Mouse (Mus musculus): ENCODE measurements around the gene Ppp1r9b. TPM values are rescaled to one million over a fixed set of nuclear protein-coding genes. Genes with fewer than 3 reads are reported as not detected.

The Ppp1r9b gene
- polyA plus RNA-seq, 1 experiment from 2014 or later, result 14.3 TPM

- Histone ChIP-seq H3K4me1 (ENCODE audit: insufficient read depth) (peaks cover 7% of the 10 kb centered on the region; the same call in 1 of the 2 replicates), H3K4me2 (no peak overlapping the region), H3K9ac (no peak overlapping the region), H3K4me3 (ENCODE audit: low read depth, low read length) (no peak overlapping the region), H3K36me3 (ENCODE audit: insufficient read depth) (peaks cover 14% of the 10 kb centered on the region; the same call in 1 of the 2 replicates), H3K9me3 (ENCODE audit: low read depth, low read length) (no peaks in the 10 kb centered on the region), H3K27ac (ENCODE audit: low read depth) (no peak overlapping the region), H3K27me3 (ENCODE audit: insufficient read depth, low read length) (no peaks in the 10 kb centered on the region)
- 49% methylated on average over 7 of the region's 7 CpGs for WGBS
- ATAC-seq (ENCODE audit: insufficient read depth), result no peak
- TF ChIP-seq CTCF (IDR thresholded peaks at IDR 0.05; ENCODE audit: low read depth), result no peak
- DNase-seq, result no peak
These were observed 52.8 kb downstream of the Ppp1r9b start for GRCm38 (mm10) chr11:95043608-95044007.

- H3K27me3 ChIP-seq (ENCODE audit: insufficient read depth, low read length), result no peaks in the 10 kb centered on the region
- 44% methylated on average over 13 of the region's 13 CpGs for WGBS
- H3K9me3 ChIP-seq (ENCODE audit: low read depth, low read length), result no peaks in the 10 kb centered on the region
- no peak for TF ChIP-seq CTCF (IDR thresholded peaks at IDR 0.05; ENCODE audit: low read depth)
- no peak overlapping the region for H3K27ac ChIP-seq (ENCODE audit: low read depth)
- H3K4me2 ChIP-seq, result no peak overlapping the region
- peaks cover 7% of the 10 kb centered on the region; the same call in 1 of the 2 replicates for H3K4me1 ChIP-seq (ENCODE audit: insufficient read depth)
- DNase-seq, result no peak
- H3K9ac ChIP-seq, result no peak overlapping the region
- H3K4me3 ChIP-seq (ENCODE audit: low read depth, low read length), result no peak overlapping the region
- peaks cover 12% of the 10 kb centered on the region; the same call in 1 of the 2 replicates for H3K36me3 ChIP-seq (ENCODE audit: insufficient read depth)
- ATAC-seq (ENCODE audit: insufficient read depth), result no peak
These were observed 53.5 kb downstream of the Ppp1r9b start for GRCm38 (mm10) chr11:95044185-95044870.

DNA sequence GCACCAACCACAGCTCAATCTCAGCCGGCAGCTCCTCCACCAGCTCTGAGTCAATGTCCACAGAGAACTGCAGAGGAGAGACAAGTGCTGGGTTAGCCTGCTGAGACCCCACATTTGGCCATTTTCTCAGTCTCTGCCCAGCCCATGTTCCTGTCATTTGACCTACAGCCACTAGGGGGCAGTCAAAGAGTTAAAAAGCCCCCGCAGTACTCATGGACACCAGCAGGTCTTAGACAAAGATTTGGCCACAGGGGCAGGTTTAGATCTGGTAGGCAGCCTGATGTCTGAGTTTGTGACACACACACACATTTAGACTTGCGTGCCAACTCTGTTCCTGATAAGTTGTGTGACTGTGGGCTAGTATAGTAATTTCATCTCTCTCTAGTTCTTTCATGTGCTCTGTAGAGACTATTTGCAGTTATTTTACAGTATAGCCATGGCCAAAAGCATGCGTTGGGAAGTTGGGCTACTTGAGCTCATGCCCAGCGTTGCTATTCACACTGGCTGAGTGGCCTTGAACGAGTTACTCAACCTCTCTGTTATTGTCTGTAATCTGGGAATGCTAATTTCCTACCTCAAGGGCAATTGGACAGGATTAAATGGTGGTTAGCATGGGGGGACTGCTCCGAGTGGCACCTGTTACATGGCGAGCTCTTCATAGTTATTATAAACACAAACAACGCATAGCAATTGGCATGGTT, 56.3 kb downstream of the Ppp1r9b start:
- Histone ChIP-seq H3K36me3 (ENCODE audit: insufficient read depth) (peaks cover 22% of the 10 kb centered on the region; the same call in 1 of the 2 replicates), H3K4me1 (ENCODE audit: insufficient read depth) (no peaks in the 10 kb centered on the region), H3K4me2 (no peak overlapping the region), H3K27me3 (ENCODE audit: insufficient read depth, low read length) (no peaks in the 10 kb centered on the region), H3K27ac (ENCODE audit: low read depth) (no peak overlapping the region), H3K9me3 (ENCODE audit: low read depth, low read length) (no peaks in the 10 kb centered on the region), H3K9ac (no peak overlapping the region), H3K4me3 (ENCODE audit: low read depth, low read length) (no peak overlapping the region)
- DNase-seq, result peak; percentile 89
- TF ChIP-seq CTCF (IDR thresholded peaks at IDR 0.05; ENCODE audit: low read depth), result peak; percentile 98
- WGBS, result 52% methylated on average over 9 of the region's 9 CpGs
- peak; percentile 70 for ATAC-seq (ENCODE audit: insufficient read depth)

GRCm38 (mm10) chr11:95053062-95053461, 62.2 kb downstream of the Ppp1r9b start:
- Histone ChIP-seq H3K4me3 (ENCODE audit: low read depth, low read length) (no peak overlapping the region), H3K36me3 (ENCODE audit: insufficient read depth) (peaks cover 35% of the 10 kb centered on the region), H3K9me3 (ENCODE audit: low read depth, low read length) (no peaks in the 10 kb centered on the region), H3K27ac (ENCODE audit: low read depth) (no peak overlapping the region), H3K27me3 (ENCODE audit: insufficient read depth, low read length) (no peaks in the 10 kb centered on the region), H3K4me2 (no peak overlapping the region), H3K4me1 (ENCODE audit: insufficient read depth) (no peaks in the 10 kb centered on the region), H3K9ac (no peak overlapping the region)
- no peak for DNase-seq
- ATAC-seq (ENCODE audit: insufficient read depth), result no peak
- 61% methylated on average over 9 of the region's 9 CpGs for WGBS
- no peak for TF ChIP-seq CTCF (IDR thresholded peaks at IDR 0.05; ENCODE audit: low read depth)

Other genes starting within 250 kb of the Ppp1r9b start
- 0.20 and 0.21 TPM in 2 replicates for gene Cdc34b, start 249.3 kb upstream of the Ppp1r9b start, polyA plus RNA-seq (2014; fragmentation: Nextera tagmentation; extraction: Ambion mirVana)
- gene Tmem92, start 208.3 kb upstream of the Ppp1r9b start, polyA plus RNA-seq (2014; fragmentation: Nextera tagmentation; extraction: Ambion mirVana), result not detected in 2 replicates
- gene Col1a1, start 54.8 kb upstream of the Ppp1r9b start, polyA plus RNA-seq (2014; fragmentation: Nextera tagmentation; extraction: Ambion mirVana), result 1,035 and 1,062 TPM in 2 replicates
- not detected in 2 replicates for gene Hils1, start 23.4 kb upstream of the Ppp1r9b start, polyA plus RNA-seq (2014; fragmentation: Nextera tagmentation; extraction: Ambion mirVana)
- gene Sgca, start 14.7 kb upstream of the Ppp1r9b start, polyA plus RNA-seq (2014; fragmentation: Nextera tagmentation; extraction: Ambion mirVana), result 0.35 TPM in 1 of 2 replicates, not detected in the other
- 22.7 and 24.5 TPM in 2 replicates for gene Samd14, start 18.8 kb downstream of the Ppp1r9b start, polyA plus RNA-seq (2014; fragmentation: Nextera tagmentation; extraction: Ambion mirVana)
- 24.5 and 27.4 TPM in 2 replicates for gene Pdk2, start 50.3 kb downstream of the Ppp1r9b start, polyA plus RNA-seq (2014; fragmentation: Nextera tagmentation; extraction: Ambion mirVana)
- gene Itga3, start 85.8 kb downstream of the Ppp1r9b start, polyA plus RNA-seq (2014; fragmentation: Nextera tagmentation; extraction: Ambion mirVana), result 27.1 and 28.4 TPM in 2 replicates
- 0.11 and 0.18 TPM in 2 replicates for gene Dlx3, start 129.1 kb downstream of the Ppp1r9b start, polyA plus RNA-seq (2014; fragmentation: Nextera tagmentation; extraction: Ambion mirVana)
- gene Dlx4, start 155.2 kb downstream of the Ppp1r9b start, polyA plus RNA-seq (2014; fragmentation: Nextera tagmentation; extraction: Ambion mirVana), result 0.31 and 0.57 TPM in 2 replicates

Measured in lung, embryonic 14.5 days (tissue).